Mouse (Mus musculus) forebrain, embryonic 16.5 days (tissue): ENCODE measurements around the gene Megf8. TPM values are rescaled to one million over a fixed set of nuclear protein-coding genes. Genes with fewer than 3 reads are reported as not detected.
"Not testable (repeated sequence)": the region's sequence is repeated elsewhere in the genome, so short reads cannot be mapped to it uniquely, and the experiment has no call there.

Experiments used
- ATAC-seq: fragments of 200-750 bp; cut with Nextera tagmentation; 2 replicates; pipeline ENCODE4 v1.8.0; 2017; ENCODE audit warnings: mild to moderate bottlenecking, moderate library complexity
- H3K27ac ChIP-seq: fragments of 300-500 bp; sonication (generic); 2 replicates; pipeline ENCODE4 v1.5.1; 2014; ENCODE audit warnings: low read length, control low read depth
- H3K27me3 ChIP-seq: fragments of 300-500 bp; sonication (generic); replicated peaks from 2 replicates; pipeline ENCODE4 v1.6.1; 2014; ENCODE audit warnings: low read length; ENCODE audit not compliant: control insufficient read depth, insufficient read depth
- H3K36me3 ChIP-seq: fragments of 300-500 bp; sonication (generic); 2 replicates; pipeline ENCODE4 v1.6.1; 2014; ENCODE audit not compliant: control insufficient read depth, insufficient read depth
- H3K4me1 ChIP-seq: fragments of 300-500 bp; sonication (generic); replicated peaks from 2 replicates; pipeline ENCODE4 v1.6.1; 2014; ENCODE audit warnings: low read length; ENCODE audit not compliant: control insufficient read depth, insufficient read depth
- H3K4me2 ChIP-seq: fragments of 300-500 bp; sonication (generic); 2 replicates; pipeline ENCODE4 v1.6.1; 2014; ENCODE audit warnings: mild to moderate bottlenecking, low read length, control low read depth
- H3K4me3 ChIP-seq: fragments of 300-500 bp; sonication (generic); replicated peaks from 2 replicates; pipeline ENCODE4 v1.5.1; 2014; ENCODE audit warnings: mild to moderate bottlenecking, low read length, control low read depth
- H3K9ac ChIP-seq: fragments of 300-500 bp; sonication (generic); replicated peaks from 2 replicates; pipeline ENCODE4 v1.6.1; 2014; ENCODE audit warnings: low read depth, low read length, control low read depth
- H3K9me3 ChIP-seq: fragments of 300-500 bp; sonication (generic); 2 replicates; pipeline ENCODE4 v1.6.1; 2016; ENCODE audit warnings: low read length; ENCODE audit not compliant: control insufficient read depth
- WGBS: fragments of 180-500 bp; shearing (Covaris S2); extraction: QIAGEN DNeasy Blood & Tissue Kit; methylation state at CpG from one replicate; pipeline ENCODE4 v1.1.7; 2014; 5-methylcytosine and 5-hydroxymethylcytosine counted together
- polyA plus RNA-seq: library from polyadenylated mRNA; unstranded; fragments of >200 nt; fragmentation: Nextera tagmentation; extraction: Ambion mirVana; gene quantifications from 2 replicates; pipeline ENCODE4 v1.2.1, GENCODE M21; 2015

Megf8 gene
- polyA plus RNA-seq, 1 experiment from 2014 or later = 25.0 TPM

DNA sequence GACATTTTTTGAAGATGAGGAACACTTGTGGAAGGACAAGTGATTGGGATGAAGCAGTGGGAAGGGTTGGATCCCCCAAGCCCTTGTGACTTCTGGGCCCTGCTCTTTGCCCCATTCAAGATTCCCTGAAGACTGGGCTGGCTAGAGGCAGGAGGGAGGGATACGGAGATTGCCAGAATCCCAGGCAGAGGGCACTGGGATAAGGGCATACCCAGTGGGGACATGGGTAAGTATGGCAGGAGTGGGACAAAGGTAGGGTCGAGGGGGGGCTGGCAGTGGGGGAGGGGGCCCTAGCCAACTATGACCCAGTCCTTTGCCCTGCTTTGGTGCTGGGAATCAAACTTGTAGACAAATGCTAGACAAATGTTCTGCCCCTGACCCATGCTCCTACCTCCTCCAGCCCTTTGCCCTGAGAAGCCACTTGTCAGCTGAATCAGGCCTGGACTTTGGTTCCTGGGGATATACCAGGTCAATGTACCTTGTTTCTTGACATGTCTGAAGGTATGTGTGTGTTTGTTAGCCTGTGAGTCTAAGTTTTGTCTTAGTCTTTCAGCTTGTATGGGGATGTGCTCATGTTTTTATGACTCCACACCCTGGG lies 75.0 kb downstream of the Megf8 start:
- H3K27me3 ChIP-seq = no peaks in the 10 kb centered on the region
- H3K27ac ChIP-seq = no peak overlapping the region
- no peak overlapping the region for H3K9ac ChIP-seq
- H3K4me1 ChIP-seq = peaks cover 36% of the 10 kb centered on the region
- ATAC-seq = no peak
- H3K36me3 ChIP-seq = peaks cover 8% of the 10 kb centered on the region; the same call in 1 of the 2 replicates
- H3K4me3 ChIP-seq = no peak overlapping the region
- H3K4me2 ChIP-seq = no peak overlapping the region
- WGBS = 62% methylated on average over 2 of the region's 2 CpGs
- no peaks in the 10 kb centered on the region for H3K9me3 ChIP-seq

DNA sequence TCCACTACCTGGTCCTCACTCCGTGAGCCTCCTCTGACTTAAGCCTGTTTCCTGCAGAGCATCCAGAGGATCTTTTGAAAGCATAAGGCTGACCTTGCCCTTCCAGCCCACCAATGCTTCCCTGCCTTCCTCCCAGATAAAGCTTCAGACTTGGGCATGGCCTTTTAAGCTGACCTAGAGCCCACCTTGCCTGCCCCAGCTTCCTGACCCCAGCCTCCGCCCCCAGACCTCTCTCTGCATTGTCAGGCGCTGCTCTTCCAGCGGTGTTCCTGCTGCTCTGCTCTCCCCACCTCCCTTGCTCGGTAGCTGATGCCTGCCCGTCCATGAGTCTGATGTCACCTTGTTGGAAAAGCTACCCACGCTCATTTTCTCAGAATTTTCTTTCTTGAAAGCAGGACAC lies 75.9 kb downstream of the Megf8 start:
- H3K36me3 ChIP-seq = peaks cover 2% of the 10 kb centered on the region; the same call in 1 of the 2 replicates
- H3K4me3 ChIP-seq = no peak overlapping the region
- 34% methylated on average over 7 of the region's 7 CpGs for WGBS
- no peaks in the 10 kb centered on the region for H3K9me3 ChIP-seq
- H3K27ac ChIP-seq = no peak overlapping the region
- peaks cover 36% of the 10 kb centered on the region for H3K4me1 ChIP-seq
- no peak overlapping the region for H3K9ac ChIP-seq
- no peaks in the 10 kb centered on the region for H3K27me3 ChIP-seq
- H3K4me2 ChIP-seq = 0 out of 2 replicates have a peak overlapping the region, but pooled peaks have one; percentile 3
- no peak for ATAC-seq

- Histone ChIP-seq H3K36me3 (no peaks in the 10 kb centered on the region), H3K9me3 (no peaks in the 10 kb centered on the region), H3K4me2 (peak overlapping the region; percentile 77), H3K27me3 (no peaks in the 10 kb centered on the region), H3K4me3 (peak overlapping the region; percentile 56; the same call in 1 of the 2 replicates), H3K27ac (no peak overlapping the region), H3K9ac (0 out of 2 replicates have a peak overlapping the region, but pooled peaks have one; percentile 7), H3K4me1 (peaks cover 36% of the 10 kb centered on the region)
- no peak for ATAC-seq
- 71% methylated on average over 8 of the region's 8 CpGs for WGBS
These were observed 76.7 kb downstream of the Megf8 start for GRCm38 (mm10) chr7:25393451-25394210.

- no peaks in the 10 kb centered on the region for H3K9me3 ChIP-seq
- H3K4me2 ChIP-seq = peak overlapping the region; percentile 77
- no peaks in the 10 kb centered on the region for H3K36me3 ChIP-seq
- H3K27me3 ChIP-seq = no peaks in the 10 kb centered on the region
- H3K9ac ChIP-seq = peak overlapping the region; percentile 66
- peak overlapping the region; percentile 51; the same call in 1 of the 2 replicates for H3K27ac ChIP-seq
- ATAC-seq = no peak
- 19% methylated on average over 7 of the region's 7 CpGs for WGBS
- peak overlapping the region; percentile 56 for H3K4me3 ChIP-seq
- peaks cover 35% of the 10 kb centered on the region for H3K4me1 ChIP-seq
These were observed 77.8 kb downstream of the Megf8 start for GRCm38 (mm10) chr7:25394754-25395153.

DNA sequence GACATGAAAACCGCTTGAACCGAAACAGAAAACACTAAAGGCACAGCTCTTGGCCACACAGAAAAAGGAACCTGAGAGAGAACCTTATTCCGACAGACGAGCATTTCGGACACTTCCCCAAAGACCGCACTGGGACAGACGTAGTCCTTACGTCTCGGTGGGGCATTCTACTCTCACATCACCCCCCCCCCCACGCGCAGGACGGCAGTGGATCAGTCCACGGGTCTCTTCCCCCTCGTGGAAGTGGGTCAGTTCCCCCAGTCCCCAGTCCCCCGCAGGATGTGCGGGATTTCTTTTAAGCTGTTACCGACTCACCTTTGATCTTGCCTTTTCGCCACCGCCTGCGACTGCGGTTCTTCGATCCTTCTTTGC lies 78.2 kb downstream of the Megf8 start:
- Histone ChIP-seq H3K27me3 (no peaks in the 10 kb centered on the region), H3K9ac (peak overlapping the region; percentile 66), H3K4me1 (peaks cover 31% of the 10 kb centered on the region), H3K27ac (peak overlapping the region; percentile 51), H3K4me2 (peak overlapping the region; percentile 77), H3K4me3 (peak overlapping the region; percentile 56), H3K9me3 (no peaks in the 10 kb centered on the region), H3K36me3 (no peaks in the 10 kb centered on the region)
- WGBS = under 1% methylated on average over 22 of the region's 22 CpGs
- peak; percentile 51 for ATAC-seq

DNA sequence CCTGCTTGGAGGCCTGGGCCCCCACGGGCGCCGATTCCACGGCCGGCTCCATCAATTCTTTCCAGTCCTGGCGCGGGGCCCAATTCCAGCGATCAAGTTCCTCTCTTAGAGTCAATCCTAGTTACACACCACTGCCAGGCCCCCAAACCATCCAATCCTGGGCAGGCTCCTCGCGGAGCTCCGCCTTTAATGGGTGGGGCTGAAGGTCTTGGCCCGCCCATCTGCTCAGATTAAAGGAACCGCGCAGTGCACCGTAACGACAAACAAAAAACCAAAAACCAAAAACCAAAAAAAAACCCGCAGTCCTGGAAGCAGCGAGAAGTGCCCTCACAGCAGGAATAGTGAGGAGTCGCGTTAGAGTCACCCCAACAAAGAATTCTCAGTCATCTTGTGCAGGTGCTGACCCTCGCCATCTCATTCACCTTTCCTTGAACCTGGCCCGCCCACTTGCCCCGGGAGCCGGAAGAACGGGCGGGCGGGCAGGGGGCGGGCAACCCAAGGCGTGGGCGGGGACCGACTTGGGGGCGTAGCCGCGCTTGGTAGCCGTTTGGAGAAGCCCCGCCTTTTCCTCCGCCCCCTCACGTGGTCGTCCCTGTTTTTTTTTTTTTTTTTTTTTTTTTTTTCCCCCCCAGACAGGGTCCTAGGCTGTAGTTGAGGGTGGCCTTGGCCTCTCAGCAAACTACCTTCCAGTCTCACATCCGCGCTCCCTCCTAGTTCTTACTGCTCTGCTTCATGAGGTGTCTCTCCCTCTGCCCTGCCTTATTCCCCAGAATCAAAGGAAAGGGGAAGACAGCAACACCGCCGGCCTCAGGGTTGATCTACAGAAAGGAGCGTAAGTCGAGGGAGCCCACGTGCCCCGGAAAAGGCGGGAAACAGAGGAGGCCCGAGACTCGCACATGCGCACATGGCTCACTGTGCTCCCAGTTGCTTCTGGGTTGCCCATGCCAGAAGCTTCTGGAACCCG lies 78.9 kb downstream of the Megf8 start:
- no peaks in the 10 kb centered on the region for H3K9me3 ChIP-seq
- peaks cover 28% of the 10 kb centered on the region for H3K4me1 ChIP-seq
- H3K4me3 ChIP-seq = peak overlapping the region; percentile 56
- 6% methylated on average over 47 of the region's 52 CpGs for WGBS
- H3K27me3 ChIP-seq = no peaks in the 10 kb centered on the region
- peak overlapping the region; percentile 66 for H3K9ac ChIP-seq
- peak overlapping the region; percentile 77 for H3K4me2 ChIP-seq
- peak overlapping the region; percentile 82 for H3K27ac ChIP-seq
- H3K36me3 ChIP-seq = no peaks in the 10 kb centered on the region
- peak; percentile 98 for ATAC-seq

GRCm38 (mm10) chr7:25396621-25397020 lies 79.7 kb downstream of the Megf8 start:
- Histone ChIP-seq H3K9me3 (no peaks in the 10 kb centered on the region), H3K4me3 (no peak overlapping the region; the same call in 1 of the 2 replicates), H3K27ac (no peak overlapping the region), H3K9ac (no peak overlapping the region; the same call in 1 of the 2 replicates), H3K27me3 (no peaks in the 10 kb centered on the region), H3K4me1 (peaks cover 28% of the 10 kb centered on the region), H3K4me2 (peak overlapping the region; percentile 77), H3K36me3 (no peaks in the 10 kb centered on the region)
- WGBS = 89% methylated on average over 14 of the region's 14 CpGs
- ATAC-seq = peak; percentile 0; the same call in 1 of the 2 replicates

- no peak for ATAC-seq
- peaks cover 19% of the 10 kb centered on the region for H3K4me1 ChIP-seq
- H3K36me3 ChIP-seq = no peaks in the 10 kb centered on the region
- no peak within 1 kb of the TSS for H3K27ac ChIP-seq
- no peak within 1 kb of the TSS for H3K9ac ChIP-seq
- no peaks in the 10 kb centered on the region for H3K27me3 ChIP-seq
- H3K4me3 ChIP-seq = no peak within 1 kb of the TSS
- 89% methylated on average over 1 of the region's 1 CpGs for WGBS
- no peaks in the 10 kb centered on the region for H3K9me3 ChIP-seq
- H3K4me2 ChIP-seq = no peak within 1 kb of the TSS
These were observed 81.6 kb downstream of the Megf8 start, which contains the start of gene Lipe for GRCm38 (mm10) chr7:25398610-25399009. Lipe (minus strand) TSS chr7:25398710.

DNA sequence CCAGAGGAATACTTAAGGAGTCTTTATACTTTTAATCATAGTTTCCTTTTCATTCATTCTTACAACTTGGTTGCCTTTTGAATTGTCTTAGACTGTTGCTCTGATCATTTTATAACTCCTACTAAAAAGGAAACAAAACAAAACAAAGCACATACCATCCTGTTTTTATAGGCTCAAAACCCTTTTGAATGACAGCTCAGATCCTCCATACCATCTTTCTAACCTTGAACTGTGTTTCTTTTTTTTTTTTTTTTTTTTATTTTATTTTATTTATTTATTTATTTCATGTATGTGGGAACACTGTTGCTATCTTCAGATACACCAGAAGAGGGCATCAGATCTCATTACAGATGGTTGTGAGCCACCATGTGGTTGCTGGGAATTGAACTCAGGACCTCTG lies 82.1 kb downstream of the Megf8 start:
- not testable (repeated sequence) for H3K36me3 ChIP-seq, H3K9me3 ChIP-seq, H3K27ac ChIP-seq, H3K27me3 ChIP-seq, H3K4me3 ChIP-seq, H3K4me2 ChIP-seq, ATAC-seq, H3K9ac ChIP-seq
- H3K4me1 ChIP-seq = peaks cover 15% of the 10 kb centered on the region
